Mouse (Mus musculus): Measurements from ENCODE around the gene Olfr99. TPM values are rescaled to one million over a fixed set of nuclear protein-coding genes. Genes with fewer than 3 reads are reported as not detected.

The Olfr99 gene
- polyA plus RNA-seq (2017; shearing (Covaris generic)), result 2.4 TPM

GRCm38 (mm10) chr17:37283360-37283759 is at the start of gene Olfr99:
Olfr99 (minus strand) TSS chr17:37283460.

GRCm38 (mm10) chr17:37316954-37317353 is 33.7 kb upstream of the Olfr99 start, which contains the start of gene Olfr102:
Olfr102 (minus strand) TSS chr17:37317054.

GRCm38 (mm10) chr17:37304213-37304612 is 21.0 kb upstream of the Olfr99 start, which contains the start of gene Olfr101:
Olfr101 (minus strand) TSS chr17:37304313.

GRCm38 (mm10) chr17:37270058-37270701 is 13.1 kb downstream of the Olfr99 start, which contains the start of gene H2-M3:
H2-M3 (plus strand) TSS chr17:37270220.

GRCm38 (mm10) chr17:37263626-37264025 is 19.6 kb downstream of the Olfr99 start, which contains the start of gene Olfr98:
Olfr98 (minus strand) TSS chr17:37263749.

GRCm38 (mm10) chr17:37237230-37237629 is 46.0 kb downstream of the Olfr99 start, which contains the start of gene Olfr97:
Olfr97 (minus strand) TSS chr17:37237330.

Other genes with a start within 250 kb of the Olfr99 start
- gene Gabbr1, start 237.5 kb downstream of the Olfr99 start, polyA plus RNA-seq (2017; shearing (Covaris generic)), result 12.6 TPM
- 0.20 TPM for gene Olfr90, start 195.0 kb downstream of the Olfr99 start, polyA plus RNA-seq (2017; shearing (Covaris generic))
- not detected for gene Olfr91, start 185.2 kb downstream of the Olfr99 start, polyA plus RNA-seq (2017; shearing (Covaris generic))
- not detected for gene Olfr92, start 163.4 kb downstream of the Olfr99 start, polyA plus RNA-seq (2017; shearing (Covaris generic))
- gene Olfr93, start 122.0 kb downstream of the Olfr99 start, polyA plus RNA-seq (2017; shearing (Covaris generic)), result not detected
- gene Ubd, start 89.6 kb downstream of the Olfr99 start, polyA plus RNA-seq (2017; shearing (Covaris generic)), result 0.38 TPM
- not detected for gene Olfr94, start 82.5 kb downstream of the Olfr99 start, polyA plus RNA-seq (2017; shearing (Covaris generic))
- gene Olfr95, start 70.3 kb downstream of the Olfr99 start, polyA plus RNA-seq (2017; shearing (Covaris generic)), result not detected
- not detected for gene Olfr96, start 63.3 kb downstream of the Olfr99 start, polyA plus RNA-seq (2017; shearing (Covaris generic))
- gene Olfr97, start 46.1 kb downstream of the Olfr99 start, polyA plus RNA-seq (2017; shearing (Covaris generic)), result not detected
- gene Olfr98, start 19.7 kb downstream of the Olfr99 start, polyA plus RNA-seq (2017; shearing (Covaris generic)), result not detected
- gene H2-M3, start 13.2 kb downstream of the Olfr99 start, polyA plus RNA-seq (2017; shearing (Covaris generic)), result 103 TPM
- gene Olfr101, start 20.9 kb upstream of the Olfr99 start, polyA plus RNA-seq (2017; shearing (Covaris generic)), result 0.10 TPM
- 0.19 TPM for gene Olfr102, start 33.6 kb upstream of the Olfr99 start, polyA plus RNA-seq (2017; shearing (Covaris generic))
- not detected for gene Olfr103, start 56.2 kb upstream of the Olfr99 start, polyA plus RNA-seq (2017; shearing (Covaris generic))
- gene Olfr104-ps, start 76.1 kb upstream of the Olfr99 start, polyA plus RNA-seq (2017; shearing (Covaris generic)), result not detected
- not detected for gene Olfr105-ps, start 95.6 kb upstream of the Olfr99 start, polyA plus RNA-seq (2017; shearing (Covaris generic))
- not detected for gene Olfr106-ps, start 106.9 kb upstream of the Olfr99 start, polyA plus RNA-seq (2017; shearing (Covaris generic))
- 0.05 TPM for gene Olfr107, start 115.8 kb upstream of the Olfr99 start, polyA plus RNA-seq (2017; shearing (Covaris generic))
- not detected for gene Olfr108, start 162.0 kb upstream of the Olfr99 start, polyA plus RNA-seq (2017; shearing (Covaris generic))
- 0.11 TPM for gene Olfr109, start 175.5 kb upstream of the Olfr99 start, polyA plus RNA-seq (2017; shearing (Covaris generic))
- gene H2-M2, start 200.1 kb upstream of the Olfr99 start, polyA plus RNA-seq (2017; shearing (Covaris generic)), result 0.36 TPM
- gene Olfr110, start 209.0 kb upstream of the Olfr99 start, polyA plus RNA-seq (2017; shearing (Covaris generic)), result not detected
- gene Olfr111, start 224.6 kb upstream of the Olfr99 start, polyA plus RNA-seq (2017; shearing (Covaris generic)), result not detected